Mouse (Mus musculus) heart, postnatal 10 days (tissue): ENCODE data around the gene Pacsin2. TPM values are rescaled to one million over a fixed set of nuclear protein-coding genes. Genes with fewer than 3 reads are reported as not detected.
A peak's percentile ranks its signal among the peaks of the same experiment; 100 is the strongest.
"Not testable (repeated sequence)": the region's sequence is repeated elsewhere in the genome, so short reads cannot be mapped to it uniquely, and the experiment has no call there.

ENCODE experiments used
- DNase-seq, 2 experiments: peaks; one replicate each; pipeline ENCODE4 v3.0.0; 2021
- intact Hi-C: fragments of 180-260 bp; cut with DNase I; formaldehyde crosslinking; loops from one replicate; pipeline ENCODE4 v1.15.1; 2025
- total RNA-seq, 2 experiments: library from RNA; stranded (reverse); gene quantifications; 2 replicates each; pipeline ENCODE4 v1.2.3; 2021

The Pacsin2 gene
- total RNA-seq, 2 experiments from 2014 or later = 162 to 168 TPM

DNA sequence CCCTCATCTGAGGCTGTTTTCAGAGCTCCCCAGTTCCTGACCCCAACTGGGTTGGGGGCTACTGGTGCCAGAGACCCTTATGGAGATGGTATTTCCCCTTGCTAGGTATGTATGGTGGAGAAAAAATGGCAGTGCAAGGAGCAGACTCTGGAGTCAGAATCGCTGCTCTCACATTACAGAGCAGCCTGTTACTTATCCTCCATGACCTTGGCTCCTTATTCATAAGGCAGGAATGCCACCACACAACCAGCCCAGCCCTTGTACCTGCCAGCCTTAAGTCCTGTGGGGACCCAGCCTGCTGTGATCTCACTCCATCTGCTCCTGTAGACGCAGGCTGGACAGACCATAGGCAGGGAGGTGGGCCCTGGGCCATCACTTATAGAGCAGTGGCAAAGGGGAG lies 76.5 kb downstream of the Pacsin2 start:
- no peak for DNase-seq
- intact Hi-C loops = no loop called here

DNA sequence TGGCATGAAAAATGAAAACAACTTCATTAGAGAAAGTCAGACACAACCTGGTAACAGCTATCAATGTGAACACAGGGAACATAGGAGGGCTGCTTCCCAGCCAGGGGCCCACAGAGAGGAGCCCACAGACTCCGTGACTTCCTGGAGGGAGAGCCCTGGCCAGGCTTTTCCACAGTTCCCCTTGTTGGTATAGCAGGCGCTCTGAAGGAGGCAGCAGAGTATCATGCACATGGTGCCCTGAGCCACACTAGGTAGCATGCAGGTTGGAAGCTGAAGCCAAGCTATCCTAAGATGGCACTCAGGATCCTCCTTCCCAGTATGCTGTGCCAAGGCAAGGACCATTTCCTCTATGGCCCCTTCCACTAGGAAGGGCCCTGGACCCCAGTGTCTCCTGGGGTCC lies 80.8 kb downstream of the Pacsin2 start:
- DNase-seq = peak; percentile 37 to 47
- intact Hi-C loops = loop anchor here (5.0 kb wide), 2 partner anchors 134 to 209 kb away; no protein-coding TSS in a partner anchor

DNA sequence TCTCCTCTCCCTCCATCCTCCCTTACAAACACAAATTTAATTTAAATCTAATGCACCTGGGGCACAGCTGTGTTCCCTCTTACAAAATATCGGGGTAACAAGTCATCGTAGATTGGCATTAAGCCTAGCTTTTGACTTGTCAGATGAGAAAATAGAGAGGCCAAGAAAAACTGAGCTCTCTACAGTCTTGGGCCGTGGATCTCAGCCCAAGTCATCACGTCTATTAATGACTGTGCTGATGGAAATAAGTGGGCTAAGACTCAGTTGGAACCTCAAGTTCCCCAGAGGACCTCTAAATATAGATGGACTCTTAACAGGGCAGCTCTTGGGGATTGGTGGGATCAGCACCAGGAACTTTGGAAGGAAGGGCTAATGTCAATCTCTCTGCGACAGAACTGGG lies 81.3 kb downstream of the Pacsin2 start:
- intact Hi-C loops = loop anchor here (5.0 kb wide), 2 partner anchors 134 to 209 kb away; no protein-coding TSS in a partner anchor
- peak; percentile 46 to 47 for DNase-seq

DNA sequence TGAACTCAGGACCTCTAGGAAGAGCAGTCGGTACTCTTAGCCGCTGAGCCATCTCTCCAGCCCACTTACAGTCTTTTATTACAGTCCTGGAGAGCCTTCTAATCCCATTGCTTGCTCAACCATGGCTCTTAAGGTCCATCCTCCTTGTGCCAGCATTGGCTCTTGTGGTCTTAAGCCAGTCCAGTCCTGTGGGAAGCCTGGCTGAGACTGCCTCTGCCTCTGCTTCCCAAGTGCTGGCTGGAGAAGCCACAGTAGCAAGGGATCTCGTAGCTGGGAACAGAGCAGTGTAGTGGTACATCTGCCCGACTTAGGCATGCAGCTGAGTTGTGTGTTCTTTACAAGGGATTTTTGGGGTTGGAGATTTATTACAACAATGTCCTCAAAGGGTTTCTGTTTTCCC lies 81.9 kb downstream of the Pacsin2 start:
- DNase-seq = no peak
- intact Hi-C loops = loop anchor here (5.0 kb wide), 2 partner anchors 135 to 210 kb away; no protein-coding TSS in a partner anchor

DNA sequence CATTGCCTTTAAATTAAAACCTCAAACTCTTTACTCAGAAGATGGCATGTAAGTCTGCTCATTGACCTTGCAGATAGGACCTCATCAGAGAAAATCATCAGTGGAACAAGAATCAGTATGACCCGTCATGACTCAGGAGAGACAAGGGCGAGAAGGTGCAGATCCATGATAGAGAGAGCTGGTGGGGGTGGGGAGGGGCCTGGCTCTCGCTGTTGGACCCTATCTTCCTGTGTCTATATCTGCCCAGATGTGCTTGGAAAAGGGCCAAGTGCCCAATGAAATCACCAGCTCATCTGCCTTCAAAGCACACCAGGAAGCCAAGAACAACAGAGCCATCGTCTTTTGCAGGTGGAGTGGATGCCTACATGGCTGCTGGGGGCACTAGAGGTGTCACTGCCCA lies 87.3 kb downstream of the Pacsin2 start:
- DNase-seq = no peak
- intact Hi-C loops = no loop called here

DNA sequence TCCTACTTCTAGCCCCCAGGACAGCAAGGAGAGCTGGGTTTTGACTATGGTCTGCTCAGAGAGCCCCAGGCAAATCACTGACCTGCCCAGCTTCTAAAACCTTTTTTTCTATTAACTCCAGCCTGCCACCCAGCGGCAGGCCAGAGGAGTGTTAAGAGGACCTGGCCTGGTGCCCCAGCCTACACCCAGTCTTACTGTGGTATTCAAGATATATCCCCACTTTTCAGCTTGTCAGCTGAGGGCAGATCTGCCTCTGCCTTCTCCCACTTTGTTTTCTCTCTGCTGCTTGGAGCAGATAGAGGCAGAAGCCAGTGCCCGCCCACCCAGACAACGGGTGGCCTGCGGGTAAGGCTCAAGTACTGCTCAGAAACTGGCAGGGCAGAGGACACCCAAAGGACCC lies 89.3 kb downstream of the Pacsin2 start:
- peak; percentile 82 to 88 for DNase-seq
- intact Hi-C loops = no loop called here

DNA sequence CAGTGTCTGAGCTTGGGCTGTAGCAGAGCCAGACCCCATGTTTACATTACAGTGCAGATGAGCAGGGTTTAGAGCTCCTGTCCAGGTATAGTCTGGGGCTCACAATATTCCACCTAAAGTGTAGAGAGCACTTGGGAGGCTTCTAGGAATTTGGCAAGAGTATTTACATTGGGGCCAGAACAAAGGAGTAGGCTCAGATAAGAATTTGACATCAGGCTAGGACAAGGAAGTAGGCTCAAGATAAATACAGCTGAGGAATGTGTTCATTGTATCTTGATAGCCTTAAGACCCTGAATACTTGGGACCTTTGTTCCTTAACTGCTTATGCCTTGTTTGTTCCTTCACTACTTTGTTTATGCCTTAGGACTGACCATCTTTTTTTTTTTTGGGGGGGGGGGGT lies 90.3 kb downstream of the Pacsin2 start:
- intact Hi-C loops = loop anchor here (5.0 kb wide), 2 partner anchors 167 to 217 kb away; no protein-coding TSS in a partner anchor
- DNase-seq = no peak

DNA sequence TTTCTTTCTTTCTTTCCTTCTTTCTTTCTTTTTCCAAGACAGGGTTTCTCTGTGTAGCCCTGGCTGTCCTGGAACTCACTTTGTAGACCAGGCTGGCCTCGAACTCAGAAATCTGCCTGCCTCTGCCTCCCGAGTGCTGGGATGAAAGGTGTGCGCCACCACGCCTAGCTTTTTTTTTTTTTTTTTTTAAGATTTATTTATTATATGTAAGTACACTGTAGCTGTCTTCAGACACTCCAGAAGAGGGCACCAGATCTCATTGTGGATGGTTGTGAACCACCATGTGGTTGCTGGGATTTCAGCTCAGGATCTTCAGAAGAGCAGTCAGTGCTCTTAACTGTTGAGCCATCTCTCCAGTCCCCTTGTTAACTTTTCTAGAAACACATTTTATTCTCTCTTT lies 95.7 kb downstream of the Pacsin2 start:
- intact Hi-C loops = not testable (repeated sequence)

DNA sequence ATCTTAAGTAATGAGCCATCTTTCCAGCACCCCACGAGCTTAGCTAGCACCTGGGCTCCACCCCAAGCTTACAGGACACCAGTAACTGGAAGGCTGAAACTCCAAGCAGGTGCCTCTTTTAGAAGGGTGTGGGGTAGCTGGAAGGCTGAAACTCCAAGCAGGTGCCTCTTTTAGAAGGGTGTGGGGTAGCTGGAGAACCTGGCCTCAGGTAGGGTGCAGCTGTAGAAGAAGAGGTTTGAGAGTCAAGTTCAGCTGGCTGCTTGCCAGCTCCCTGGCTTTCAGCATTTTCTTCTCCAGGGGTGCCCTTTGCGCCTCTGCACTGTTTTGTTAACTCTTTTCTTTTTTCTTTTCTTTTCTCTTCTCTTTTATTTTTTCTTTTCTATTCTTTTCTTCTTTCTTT lies 96.1 kb downstream of the Pacsin2 start:
- intact Hi-C loops = no loop called here
- DNase-seq = no peak

More for the DNA sequence above, 95.7 kb downstream of the Pacsin2 start:
- DNase-seq = not testable (repeated sequence)

DNA sequence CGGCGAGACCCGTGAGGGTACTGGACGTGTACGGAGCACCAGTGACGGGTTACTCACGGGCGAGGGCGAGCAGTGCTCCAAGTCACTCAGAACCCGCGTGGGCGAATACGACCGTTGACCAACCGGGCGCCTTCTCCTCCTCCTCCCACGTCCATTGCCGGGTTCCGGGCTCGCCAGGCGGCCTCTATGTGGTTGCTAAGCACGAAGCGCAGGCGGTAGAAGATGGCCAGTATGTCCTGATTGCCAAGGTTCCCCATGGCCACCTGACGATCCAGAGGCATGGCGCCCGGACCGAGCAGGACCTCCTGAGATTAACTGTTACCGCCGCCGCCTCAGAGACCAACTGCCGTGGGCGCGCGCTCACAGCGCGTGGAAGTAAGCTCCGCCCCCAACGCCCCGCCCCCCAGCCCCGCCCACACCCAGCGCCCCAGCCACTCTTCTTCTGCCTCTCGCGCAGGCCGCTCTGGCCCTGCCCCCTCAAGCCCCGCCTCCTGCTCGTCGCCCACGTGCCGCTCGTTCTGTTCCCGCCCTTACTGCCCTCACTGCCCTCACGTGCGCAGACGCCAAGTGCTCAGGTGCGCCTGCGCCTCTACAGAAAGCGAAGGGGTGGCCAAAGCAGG lies 97.4 kb downstream of the Pacsin2 start:
- peak; percentile 56 to 73 for DNase-seq
- intact Hi-C loops = no loop called here

DNA sequence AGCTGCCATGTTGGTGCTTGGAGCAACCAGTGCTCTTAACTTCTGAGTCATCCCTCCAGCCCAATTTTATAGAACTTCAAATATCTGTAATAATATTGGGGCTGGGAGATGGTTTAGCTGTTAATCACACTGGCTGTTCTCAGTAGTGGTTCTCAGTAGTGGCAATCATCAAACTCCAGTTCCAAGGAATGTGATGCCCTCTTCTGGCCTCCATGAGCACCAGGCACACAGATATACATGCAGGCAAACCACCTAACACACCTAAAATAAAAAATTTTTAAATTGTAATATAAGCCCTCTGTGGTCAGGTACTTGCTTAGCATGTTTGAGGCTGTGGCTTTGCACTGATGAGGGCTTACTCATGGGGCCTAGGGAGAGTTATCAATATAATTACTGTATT lies 98.7 kb downstream of the Pacsin2 start:
- intact Hi-C loops = no loop called here

DNA sequence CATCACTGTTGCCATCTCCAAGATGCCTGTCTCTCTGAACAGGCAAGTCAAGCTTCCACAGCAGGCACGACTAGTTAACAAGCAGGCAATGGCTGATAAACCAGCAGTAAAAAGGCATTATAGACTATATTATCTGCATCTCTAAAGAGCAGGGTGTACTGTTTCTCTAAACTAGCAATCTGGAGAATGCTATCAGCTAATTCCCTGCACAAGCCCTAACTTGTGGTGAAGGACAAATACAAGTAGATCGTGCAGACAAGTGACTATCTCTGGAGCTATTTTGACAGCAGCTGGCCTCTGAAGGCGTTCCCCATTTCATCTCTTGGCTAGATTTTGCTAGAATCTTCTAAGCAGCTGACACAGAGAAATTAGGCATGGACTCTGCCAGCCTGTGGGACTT lies 100.2 kb downstream of the Pacsin2 start:
- intact Hi-C loops = no loop called here
- no peak for DNase-seq

More for the DNA sequence above, 98.7 kb downstream of the Pacsin2 start:
- no peak for DNase-seq

DNA sequence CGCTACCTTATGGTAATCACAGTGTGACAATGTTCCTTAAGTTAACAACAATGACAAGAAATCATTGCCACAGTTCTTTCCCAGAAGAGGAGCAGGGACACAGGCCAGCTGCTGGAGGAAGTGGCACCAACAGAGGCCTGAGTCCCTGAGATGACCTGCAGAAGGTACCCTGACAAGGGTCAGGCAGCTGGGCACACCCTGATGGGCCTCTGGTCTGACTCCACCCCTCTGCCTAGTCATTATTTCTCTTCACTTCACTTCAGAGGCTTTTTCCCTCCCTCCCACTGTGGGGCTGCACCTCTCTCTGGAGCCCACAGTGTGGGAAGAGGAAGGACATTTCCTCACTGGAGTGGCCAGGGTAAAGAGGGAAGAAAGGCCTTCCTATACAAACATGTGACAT lies 101.6 kb downstream of the Pacsin2 start:
- intact Hi-C loops, DNase-seq: not testable (repeated sequence)

DNA sequence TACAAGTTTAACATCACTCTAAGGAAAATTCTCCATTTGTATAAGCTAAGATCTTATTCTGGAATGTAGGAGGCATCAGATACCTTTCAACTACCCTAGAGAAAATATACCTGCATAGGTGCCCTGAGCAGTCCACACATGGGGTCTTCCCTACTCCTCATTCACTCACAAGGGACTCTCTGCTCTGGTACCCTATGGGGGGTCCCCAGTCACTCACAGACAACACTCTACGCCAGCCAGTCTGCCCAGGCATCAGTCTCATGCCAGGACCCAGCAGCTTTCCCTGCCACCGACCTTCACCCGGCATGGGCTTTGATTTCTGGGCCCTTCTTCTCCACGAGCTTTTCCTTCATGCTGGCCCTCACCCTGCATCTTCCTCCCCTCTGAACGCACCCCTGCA lies 103.5 kb downstream of the Pacsin2 start:
- DNase-seq, intact Hi-C loops: not testable (repeated sequence)

DNA sequence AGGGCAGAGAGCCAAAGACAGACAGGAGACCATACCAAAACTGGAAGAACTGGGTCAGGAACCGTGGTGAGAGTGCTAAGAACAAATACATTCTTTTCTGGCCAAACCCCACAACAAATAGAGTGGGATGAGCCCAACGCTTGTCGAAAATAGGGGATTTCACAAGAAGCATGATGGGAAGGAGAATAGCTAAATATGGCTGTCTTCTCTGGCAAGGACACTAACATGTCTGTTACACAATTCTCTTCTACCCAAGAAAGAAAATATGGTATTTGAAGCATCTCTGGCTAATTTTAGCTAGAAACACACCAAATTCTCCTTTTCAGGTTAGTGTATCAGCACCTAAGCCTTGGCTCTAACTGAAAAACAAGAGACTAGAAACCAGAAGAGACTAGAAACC lies 104.3 kb downstream of the Pacsin2 start:
- intact Hi-C loops = no loop called here
- no peak for DNase-seq

DNA sequence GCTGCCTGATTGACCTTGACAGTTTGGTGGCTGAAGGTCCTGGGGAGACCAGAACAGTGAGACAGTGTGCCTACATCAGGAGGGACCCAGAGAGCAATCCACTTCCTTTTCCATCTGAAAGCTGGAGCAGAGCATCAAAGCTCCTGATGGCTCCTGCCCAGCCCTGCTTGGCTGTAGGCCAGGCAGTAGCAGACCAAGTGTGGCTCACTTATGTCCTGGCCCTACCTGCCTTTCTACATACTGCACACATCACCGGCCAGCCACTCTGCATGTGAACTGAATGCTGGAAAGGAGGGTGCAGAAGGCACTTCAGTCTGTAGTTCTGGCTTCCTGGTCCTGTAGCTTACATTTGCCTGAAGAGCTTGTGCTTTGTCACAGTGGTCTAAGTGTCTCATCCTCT lies 105.9 kb downstream of the Pacsin2 start:
- intact Hi-C loops = no loop called here
- DNase-seq = no peak

DNA sequence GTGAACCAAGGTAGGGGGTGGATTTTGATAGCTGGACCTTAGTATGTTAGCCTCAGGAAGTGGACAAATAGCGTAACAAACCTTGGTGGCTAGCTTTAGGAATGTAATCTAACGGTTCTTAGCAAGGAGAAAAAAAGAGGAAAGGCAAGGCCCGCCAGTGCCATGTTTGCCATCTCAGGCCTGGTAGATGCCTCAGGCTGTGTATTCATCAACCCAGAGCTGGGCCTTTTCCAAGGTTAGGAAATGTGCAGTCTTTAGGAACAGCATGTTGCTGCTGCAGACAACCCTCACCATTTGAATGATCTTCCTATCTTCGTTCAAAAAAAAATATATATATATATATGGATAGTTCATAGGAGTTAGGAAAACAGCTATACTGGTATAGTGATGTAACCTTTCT lies 112.9 kb downstream of the Pacsin2 start:
- no peak for DNase-seq
- intact Hi-C loops = no loop called here

DNA sequence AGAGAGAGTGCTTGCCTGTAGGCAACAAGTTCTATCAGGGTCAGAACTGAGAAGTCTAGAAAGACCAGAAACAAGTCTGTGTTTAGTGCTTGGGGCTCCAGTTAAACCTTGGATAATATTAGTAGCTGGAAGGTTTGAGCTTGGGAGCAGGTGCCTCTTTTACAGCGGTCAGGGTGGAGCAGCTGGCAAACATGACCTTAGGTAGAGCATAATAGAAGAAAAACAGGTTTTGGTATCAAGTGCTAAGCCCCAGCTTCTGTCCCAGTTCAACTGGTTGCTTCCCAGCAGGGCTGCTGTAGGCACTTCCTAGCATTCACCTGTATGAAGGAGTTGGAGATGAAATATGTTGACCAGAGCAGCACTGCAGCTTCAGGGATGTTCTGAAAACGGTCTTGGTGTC lies 113.5 kb downstream of the Pacsin2 start:
- intact Hi-C loops = no loop called here
- no peak for DNase-seq

DNA sequence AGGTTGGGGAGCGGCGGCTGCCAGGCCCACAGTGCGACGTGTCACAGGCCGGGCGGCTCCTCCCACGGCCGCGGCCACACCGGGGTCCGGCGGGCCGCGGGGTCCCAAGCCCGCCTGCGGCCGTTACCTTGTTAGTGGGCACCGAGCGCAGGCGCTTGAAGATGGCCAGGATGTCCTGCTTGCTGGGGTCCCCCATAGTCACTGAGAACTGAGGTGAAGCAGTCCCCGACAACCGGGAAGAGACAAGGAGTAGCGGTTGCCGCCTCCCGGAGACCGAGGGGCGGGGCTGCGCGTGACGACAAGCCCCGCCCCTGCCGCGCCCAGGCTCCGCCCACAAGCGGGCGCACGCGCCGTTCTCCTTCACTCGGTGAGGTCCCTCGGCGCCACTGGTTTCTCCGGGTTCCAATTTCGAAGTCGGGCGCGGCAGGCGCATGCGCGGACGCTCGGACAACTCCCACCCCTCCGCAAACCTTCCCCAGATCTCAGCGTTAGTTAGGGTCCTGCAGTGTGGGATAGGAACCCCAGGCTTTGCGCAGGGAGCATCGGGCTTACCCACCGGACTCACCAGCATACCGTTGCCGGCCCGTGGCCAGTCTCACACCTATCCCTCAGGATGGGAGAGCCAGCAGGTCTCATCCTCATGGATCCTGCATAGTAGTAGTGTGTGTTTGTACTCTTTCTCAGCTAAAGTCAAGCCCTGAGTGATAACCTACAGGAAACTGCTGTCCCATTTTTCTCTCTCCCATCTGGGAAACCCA lies 114.3 kb downstream of the Pacsin2 start, which contains the start of gene Arfgap3:
Arfgap3 (minus strand) TSS at position 294 of the 758 bp plus-strand sequence.
- intact Hi-C loops = no loop called here
- DNase-seq = peak; percentile 96

DNA sequence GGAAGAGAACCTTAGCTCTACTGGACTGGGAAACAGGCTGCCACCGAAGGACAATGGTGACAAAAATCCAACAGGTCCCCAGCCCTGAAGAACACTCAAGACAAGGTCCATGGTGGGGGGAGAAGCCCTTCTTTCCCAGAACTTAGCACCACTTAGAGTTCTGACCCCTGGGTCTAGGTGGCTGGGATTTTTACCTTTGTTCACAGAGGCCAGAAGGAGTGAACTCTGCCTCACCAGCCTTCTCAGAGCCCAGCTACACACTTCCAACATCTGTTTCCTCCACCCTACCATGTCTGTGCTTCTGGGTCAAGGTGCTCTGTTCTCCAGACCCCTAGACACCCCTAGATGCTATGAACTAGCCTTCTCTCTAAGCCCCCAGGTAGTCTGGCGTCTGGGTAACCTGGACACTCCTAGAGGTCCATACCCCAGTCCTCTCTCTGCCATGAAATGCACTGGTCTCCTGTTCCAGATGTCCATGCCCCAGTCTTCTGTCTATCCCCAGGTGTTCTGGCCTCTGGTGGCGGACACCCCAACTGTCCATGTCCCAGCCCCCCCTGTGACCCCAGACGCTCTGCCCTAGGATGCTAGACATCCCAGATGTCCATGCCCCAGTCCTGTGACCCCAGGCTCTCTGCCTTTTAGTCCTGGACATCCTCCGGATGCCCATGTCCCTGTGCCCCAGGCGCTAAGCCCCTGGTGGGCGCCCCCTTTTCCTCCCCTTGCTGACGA lies 115.0 kb downstream of the Pacsin2 start:
- intact Hi-C loops = no loop called here
- no peak for DNase-seq

DNA sequence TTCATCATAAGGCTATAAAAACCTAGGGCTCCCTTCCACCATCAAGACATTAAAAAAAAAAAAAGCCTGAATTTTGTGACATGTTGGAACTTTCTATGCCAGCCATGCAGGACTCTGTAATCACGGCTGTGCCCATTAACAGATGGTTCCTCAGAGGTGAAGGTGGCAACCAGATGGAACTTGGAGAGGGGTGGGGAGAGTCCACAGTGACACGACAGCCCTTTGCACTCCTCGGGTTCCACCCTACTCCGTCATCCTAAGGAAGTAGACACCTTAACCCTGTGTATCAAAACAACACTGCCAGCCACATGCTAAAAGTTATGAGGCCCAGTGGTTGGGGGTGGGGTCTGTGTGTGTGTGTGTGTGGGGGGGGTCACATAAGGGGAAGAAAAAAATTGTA lies 115.7 kb downstream of the Pacsin2 start:
- intact Hi-C loops = no loop called here
- DNase-seq = no peak
